Mouse (Mus musculus) gastrocnemius, postnatal 25 days (tissue): ENCODE measurements around the gene Prokr2. TPM values are rescaled to one million over a fixed set of nuclear protein-coding genes. Genes with fewer than 3 reads are reported as not detected.

Experiments used
- total RNA-seq, 2 experiments: library from RNA; stranded (reverse); gene quantifications; 1 replicate in 1 of 2; 2 replicates in 1 of 2; pipeline ENCODE4 v1.2.3; 2021

Prokr2 gene
- total RNA-seq, 2 experiments from 2014 or later = not detected

Other genes starting within 250 kb of the Prokr2 start
- gene Slc23a2, start 240.3 kb downstream of the Prokr2 start, total RNA-seq = 1 to 10 TPM; 6.7 to 7.5 TPM
- 10 to 100 TPM; 21.1 to 22.5 TPM for gene Tmem230, start 137.6 kb downstream of the Prokr2 start, total RNA-seq
- 10 to 100 TPM; 18.4 to 22.9 TPM for gene Pcna, start 132.1 kb downstream of the Prokr2 start, total RNA-seq
- 10 to 100 TPM; 12.5 to 16.8 TPM for gene Cds2, start 122.3 kb downstream of the Prokr2 start, total RNA-seq
- gene Gpcpd1, start 202.3 kb upstream of the Prokr2 start, total RNA-seq = 100 to 1,000 TPM; 110 to 147 TPM